Mouse (Mus musculus): ENCODE measurements around the gene Togaram2.

GRCm38 (mm10) chr17:71695151-71695550 lies 22.1 kb downstream of the Togaram2 start:
- no peak for TF ChIP-seq CTCF (IDR thresholded peaks at IDR 0.05; ENCODE audit: borderline replicate concordance, control insufficient read depth, extremely low read depth, insufficient read depth, low read length, poor library complexity)
- no peak for TF ChIP-seq POLR2A (IDR thresholded peaks at IDR 0.05; ENCODE audit: control insufficient read depth, extremely low read depth, insufficient read depth, low read length, poor library complexity)
